Mouse (Mus musculus) mouse trophoblast stem cell (cell line): Measurements from ENCODE around the gene Tex30.

Experiments
- in situ Hi-C, 2 experiments: fragments of 300-500 bp; cut with MseI, MboI; formaldehyde crosslinking; loops; 2 replicates in 1 of 2; 3 replicates in 1 of 2; pipeline ENCODE4 v1.15.1; 2025

Tex30 gene

GRCm38 (mm10) chr1:44042555-44042915 is 59.7 kb downstream of the Tex30 start:
- in situ Hi-C loops, result no loop called here

- in situ Hi-C loops, result no loop called here
Measured at GRCm38 (mm10) chr1:44041797-44042554, 60.3 kb downstream of the Tex30 start.
